Mouse (Mus musculus): Measurements from ENCODE around the gene Bcl2. TPM values are rescaled to one million over a fixed set of nuclear protein-coding genes. Genes with fewer than 3 reads are reported as not detected.

Bcl2 gene
- 2.0 and 2.4 TPM in 2 replicates for polyA plus RNA-seq (2016; fragmentation: Nextera tagmentation; extraction: Ambion mirVana)

- Histone ChIP-seq H3K27me3 (replicated peaks) (peaks cover 39% of the 10 kb centered on the region), H3K4me3 (peak within 1 kb of the TSS; percentile 69), H3K9me3 (replicated peaks) (no peaks in the 10 kb centered on the region), H3K4me1 (peaks cover 30% of the 10 kb centered on the region), H3K4me2 (peak within 1 kb of the TSS; percentile 87), H3K27ac (peak within 1 kb of the TSS; percentile 58), H3K9ac (peak within 1 kb of the TSS; percentile 64), H3K36me3 (no peaks in the 10 kb centered on the region)
- under 1% methylated on average over 55 of the region's 95 CpGs for WGBS (ENCODE audit: insufficient replicate concordance)
- peak; percentile 64 for ATAC-seq
Measured at GRCm38 (mm10) chr1:106713621-106714529, at the start of gene Bcl2. TSS of gene Bcl2 (minus strand) at chr1:106714274.

- H3K36me3 ChIP-seq: peaks cover 13% of the 10 kb centered on the region
- no peak overlapping the region for H3K27ac ChIP-seq
- H3K9ac ChIP-seq: no peak overlapping the region
- peaks cover 34% of the 10 kb centered on the region for H3K4me1 ChIP-seq
- ATAC-seq: no peak
- peak overlapping the region; percentile 99 for H3K4me2 ChIP-seq
- no peaks in the 10 kb centered on the region for H3K27me3 ChIP-seq (replicated peaks)
- H3K4me3 ChIP-seq: no peak overlapping the region
- no peaks in the 10 kb centered on the region for H3K9me3 ChIP-seq (replicated peaks)
- WGBS (ENCODE audit: insufficient replicate concordance): 72% methylated on average over 3 of the region's 3 CpGs
Measured at GRCm38 (mm10) chr1:106760750-106761149, 46.7 kb upstream of the Bcl2 start.

GRCm38 (mm10) chr1:106759572-106760435 lies 45.7 kb upstream of the Bcl2 start, which contains the start of gene Kdsr:
TSS of gene Kdsr (minus strand) at chr1:106759727.
- peaks cover 5% of the 10 kb centered on the region for H3K36me3 ChIP-seq
- no peaks in the 10 kb centered on the region for H3K9me3 ChIP-seq (replicated peaks)
- peak within 1 kb of the TSS; percentile 78 for H3K4me3 ChIP-seq
- no peaks in the 10 kb centered on the region for H3K27me3 ChIP-seq (replicated peaks)
- H3K27ac ChIP-seq: peak within 1 kb of the TSS; percentile 91
- H3K9ac ChIP-seq: peak within 1 kb of the TSS; percentile 80
- peaks cover 34% of the 10 kb centered on the region for H3K4me1 ChIP-seq
- 1% methylated on average over 51 of the region's 51 CpGs for WGBS (ENCODE audit: insufficient replicate concordance)
- peak; percentile 99 for ATAC-seq
- H3K4me2 ChIP-seq: peak within 1 kb of the TSS; percentile 99

GRCm38 (mm10) chr1:106758734-106759571 lies 44.9 kb upstream of the Bcl2 start:
- Histone ChIP-seq H3K27ac (peak overlapping the region; percentile 91), H3K9ac (peak overlapping the region; percentile 80), H3K27me3 (replicated peaks) (no peaks in the 10 kb centered on the region), H3K9me3 (replicated peaks) (no peaks in the 10 kb centered on the region), H3K36me3 (no peaks in the 10 kb centered on the region), H3K4me2 (peak overlapping the region; percentile 99), H3K4me1 (peaks cover 34% of the 10 kb centered on the region), H3K4me3 (peak overlapping the region; percentile 78)
- WGBS (ENCODE audit: insufficient replicate concordance): 1% methylated on average over 34 of the region's 34 CpGs
- ATAC-seq: peak; percentile 73

- 0 out of 2 replicates have a peak, but pooled peaks cover 4% of the 10 kb centered on the region for H3K36me3 ChIP-seq
- no peak overlapping the region for H3K27ac ChIP-seq
- H3K27me3 ChIP-seq (replicated peaks): no peaks in the 10 kb centered on the region
- H3K4me2 ChIP-seq: no peak overlapping the region
- H3K9me3 ChIP-seq (replicated peaks): no peaks in the 10 kb centered on the region
- no peak overlapping the region for H3K4me3 ChIP-seq
- 40% methylated on average over 4 of the region's 4 CpGs for WGBS (ENCODE audit: insufficient replicate concordance)
- H3K9ac ChIP-seq: no peak overlapping the region
- no peak for ATAC-seq
- H3K4me1 ChIP-seq: peaks cover 34% of the 10 kb centered on the region
Measured at GRCm38 (mm10) chr1:106756633-106757032, 42.6 kb upstream of the Bcl2 start.

- Histone ChIP-seq H3K4me2 (no peak overlapping the region), H3K27me3 (replicated peaks) (no peaks in the 10 kb centered on the region), H3K9me3 (replicated peaks) (no peaks in the 10 kb centered on the region), H3K9ac (no peak overlapping the region), H3K4me1 (peaks cover 5% of the 10 kb centered on the region), H3K27ac (no peak overlapping the region), H3K4me3 (no peak overlapping the region), H3K36me3 (peaks cover 16% of the 10 kb centered on the region)
- ATAC-seq: no peak
- 91% methylated on average over 5 of the region's 5 CpGs for WGBS (ENCODE audit: insufficient replicate concordance)
Measured at GRCm38 (mm10) chr1:106752013-106752412, 37.9 kb upstream of the Bcl2 start.

- Histone ChIP-seq H3K4me1 (no peaks in the 10 kb centered on the region), H3K36me3 (peaks cover 26% of the 10 kb centered on the region), H3K9ac (no peak overlapping the region), H3K9me3 (replicated peaks) (no peaks in the 10 kb centered on the region), H3K27me3 (replicated peaks) (no peaks in the 10 kb centered on the region), H3K4me2 (no peak overlapping the region), H3K4me3 (no peak overlapping the region), H3K27ac (no peak overlapping the region)
- no peak for ATAC-seq
- 74% methylated on average over 1 of the region's 1 CpGs for WGBS (ENCODE audit: insufficient replicate concordance)
Measured at GRCm38 (mm10) chr1:106750656-106751055, 36.6 kb upstream of the Bcl2 start.

- H3K9me3 ChIP-seq (replicated peaks): no peaks in the 10 kb centered on the region
- ATAC-seq: no peak
- H3K9ac ChIP-seq: no peak overlapping the region
- peaks cover 26% of the 10 kb centered on the region for H3K36me3 ChIP-seq
- H3K27ac ChIP-seq: no peak overlapping the region
- WGBS (ENCODE audit: insufficient replicate concordance): 70% methylated on average over 6 of the region's 6 CpGs
- H3K4me2 ChIP-seq: no peak overlapping the region
- no peaks in the 10 kb centered on the region for H3K27me3 ChIP-seq (replicated peaks)
- H3K4me1 ChIP-seq: no peaks in the 10 kb centered on the region
- H3K4me3 ChIP-seq: no peak overlapping the region
Measured at GRCm38 (mm10) chr1:106748555-106749315, 34.7 kb upstream of the Bcl2 start.

- WGBS (ENCODE audit: insufficient replicate concordance): 88% methylated on average over 6 of the region's 6 CpGs
- Histone ChIP-seq H3K27me3 (replicated peaks) (no peaks in the 10 kb centered on the region), H3K36me3 (peaks cover 22% of the 10 kb centered on the region), H3K4me1 (no peaks in the 10 kb centered on the region), H3K9ac (no peak overlapping the region), H3K4me2 (no peak overlapping the region), H3K9me3 (replicated peaks) (no peaks in the 10 kb centered on the region), H3K4me3 (no peak overlapping the region), H3K27ac (no peak overlapping the region)
- ATAC-seq: no peak
Measured at GRCm38 (mm10) chr1:106742980-106743379, 28.9 kb upstream of the Bcl2 start.

- ATAC-seq: no peak
- H3K9me3 ChIP-seq (replicated peaks): no peaks in the 10 kb centered on the region
- H3K4me2 ChIP-seq: no peak overlapping the region
- no peaks in the 10 kb centered on the region for H3K27me3 ChIP-seq (replicated peaks)
- no peaks in the 10 kb centered on the region for H3K4me1 ChIP-seq
- no peak overlapping the region for H3K27ac ChIP-seq
- no peak overlapping the region for H3K4me3 ChIP-seq
- H3K36me3 ChIP-seq: 0 out of 2 replicates have a peak, but pooled peaks cover 5% of the 10 kb centered on the region
- no peak overlapping the region for H3K9ac ChIP-seq
- WGBS (ENCODE audit: insufficient replicate concordance): 83% methylated on average over 4 of the region's 4 CpGs
Measured at GRCm38 (mm10) chr1:106740735-106741134, 26.7 kb upstream of the Bcl2 start.

GRCm38 (mm10) chr1:106739810-106740209 lies 25.7 kb upstream of the Bcl2 start:
- no peak for ATAC-seq
- no peak overlapping the region for H3K9ac ChIP-seq
- 81% methylated on average over 5 of the region's 5 CpGs for WGBS (ENCODE audit: insufficient replicate concordance)

More at GRCm38 (mm10) chr1:106739810-106740209, 25.7 kb upstream of the Bcl2 start:
- H3K4me1 ChIP-seq: no peaks in the 10 kb centered on the region
- H3K9me3 ChIP-seq (replicated peaks): no peaks in the 10 kb centered on the region
- 0 out of 2 replicates have a peak, but pooled peaks cover 5% of the 10 kb centered on the region for H3K36me3 ChIP-seq
- no peak overlapping the region for H3K4me2 ChIP-seq
- no peak overlapping the region for H3K27ac ChIP-seq
- no peaks in the 10 kb centered on the region for H3K27me3 ChIP-seq (replicated peaks)
- H3K4me3 ChIP-seq: no peak overlapping the region

Measured in liver, embryonic 12.5 days (tissue).